Mouse (Mus musculus): ENCODE measurements at regions not wholly inside any gene's neighbourhood (a gene's known extent, or its start where the extent isn't known, plus 50 kb on each side); places are given as distances from the start of the nearest gene placed in this dataset.
A peak's percentile ranks its signal among the peaks of the same experiment; 100 is the strongest.

DNA sequence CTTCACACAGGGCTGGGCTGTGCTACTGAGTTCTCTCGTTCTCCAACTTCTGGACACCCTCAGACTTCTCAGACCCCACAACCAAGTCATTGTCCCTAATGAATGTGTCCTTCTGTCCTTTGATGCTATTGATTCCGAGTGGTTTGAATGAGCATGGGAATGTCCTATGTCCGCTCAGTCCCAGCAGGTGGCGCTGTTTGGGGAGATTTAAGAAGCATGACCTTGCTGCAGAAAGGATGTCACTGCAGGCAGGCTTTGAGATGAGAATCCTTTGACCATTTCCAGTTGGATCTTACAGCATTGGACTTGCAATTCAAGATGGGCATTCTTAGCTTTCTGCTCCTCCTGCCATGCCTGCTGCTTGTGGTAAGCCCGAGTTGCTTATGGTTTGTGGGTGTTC, 146.1 kb downstream of the Gpat3 start:
- H3K4me2 ChIP-seq (replicated peaks; ENCODE audit: low read depth, low read length) = no peak overlapping the region
- no peak overlapping the region for H3K9ac ChIP-seq (ENCODE audit: low read depth, low read length)
- no peaks in the 10 kb centered on the region for H3K9me3 ChIP-seq (ENCODE audit: control insufficient read depth, low read length)
- DNase-seq (ENCODE audit: low spot score) = peak; percentile 84
- no peak overlapping the region for H3K4me3 ChIP-seq (ENCODE audit: low read depth, low read length)
- no peaks in the 10 kb centered on the region for H3K36me3 ChIP-seq (ENCODE audit: control insufficient read depth, insufficient read depth, low read length)
- no peaks in the 10 kb centered on the region for H3K4me1 ChIP-seq (replicated peaks; ENCODE audit: control insufficient read depth, insufficient read depth, low read length)
- H3K27ac ChIP-seq (ENCODE audit: low read depth, low read length) = no peak overlapping the region
- H3K27me3 ChIP-seq (ENCODE audit: control insufficient read depth, insufficient read depth, low read length) = no peaks in the 10 kb centered on the region
- no peak for ATAC-seq (ENCODE audit: low FRiP score)
- 21% methylated on average over 5 of the region's 5 CpGs for WGBS

GRCm38 (mm10) chr5:100982573-100982936, 137.0 kb downstream of the Gpat3 start:
- H3K4me2 ChIP-seq (replicated peaks; ENCODE audit: low read depth, low read length) = no peak overlapping the region
- no peaks in the 10 kb centered on the region for H3K36me3 ChIP-seq (ENCODE audit: control insufficient read depth, insufficient read depth, low read length)
- no peak overlapping the region for H3K9ac ChIP-seq (ENCODE audit: low read depth, low read length)
- peak; percentile 47 for DNase-seq (ENCODE audit: low spot score)
- no peak overlapping the region for H3K27ac ChIP-seq (ENCODE audit: low read depth, low read length)
- WGBS = 43% methylated on average over 10 of the region's 10 CpGs
- H3K4me1 ChIP-seq (replicated peaks; ENCODE audit: control insufficient read depth, insufficient read depth, low read length) = peaks cover 3% of the 10 kb centered on the region; the same call in 1 of the 2 replicates
- H3K9me3 ChIP-seq (ENCODE audit: control insufficient read depth, low read length) = no peaks in the 10 kb centered on the region
- no peaks in the 10 kb centered on the region for H3K27me3 ChIP-seq (ENCODE audit: control insufficient read depth, insufficient read depth, low read length)
- 0 out of 2 replicates have a peak, but pooled peaks have one; percentile 54 for ATAC-seq (ENCODE audit: low FRiP score)
- no peak overlapping the region for H3K4me3 ChIP-seq (ENCODE audit: low read depth, low read length)

DNA sequence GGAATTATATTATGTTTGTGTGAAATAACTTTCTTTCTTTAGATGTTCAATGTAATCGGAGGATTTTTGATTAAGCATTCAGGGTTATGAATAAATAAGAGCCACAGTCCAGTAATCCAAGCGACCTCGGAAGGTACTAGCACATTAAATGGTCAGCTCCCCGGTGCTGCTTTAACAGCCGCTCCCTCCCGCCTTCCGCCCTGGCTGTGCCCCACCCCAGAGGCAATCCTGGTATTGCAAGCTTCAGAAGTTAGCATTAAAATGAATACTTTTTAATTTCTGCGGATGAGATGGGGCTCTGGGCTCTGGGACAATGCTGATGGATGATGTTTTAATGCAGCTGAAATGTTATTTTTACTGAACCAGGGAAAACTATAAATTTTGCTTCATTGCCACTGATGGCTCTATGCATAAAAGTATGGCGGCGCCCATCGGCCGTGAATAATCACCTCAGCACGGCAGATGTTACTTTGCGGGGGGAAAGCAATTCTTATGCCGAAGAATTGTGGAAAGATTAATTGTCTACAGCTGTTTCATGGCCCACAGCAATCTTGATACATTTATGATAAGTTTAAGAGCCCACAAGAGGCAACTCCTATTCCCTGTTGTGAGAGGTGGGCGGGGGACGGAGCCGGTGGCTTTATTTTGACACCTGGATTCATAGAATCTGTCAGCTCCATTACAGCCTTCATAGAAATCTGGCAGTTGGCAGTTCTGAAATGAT, 136.5 kb downstream of the Gpat3 start:
- Histone ChIP-seq H3K4me3 (ENCODE audit: low read depth, low read length) (no peak overlapping the region), H3K36me3 (ENCODE audit: control insufficient read depth, insufficient read depth, low read length) (no peaks in the 10 kb centered on the region), H3K9me3 (ENCODE audit: control insufficient read depth, low read length) (no peaks in the 10 kb centered on the region), H3K27me3 (ENCODE audit: control insufficient read depth, insufficient read depth, low read length) (no peaks in the 10 kb centered on the region), H3K4me2 (replicated peaks; ENCODE audit: low read depth, low read length) (no peak overlapping the region), H3K4me1 (replicated peaks; ENCODE audit: control insufficient read depth, insufficient read depth, low read length) (peaks cover 3% of the 10 kb centered on the region; the same call in 1 of the 2 replicates), H3K27ac (ENCODE audit: low read depth, low read length) (no peak overlapping the region; the same call in 1 of the 2 replicates), H3K9ac (ENCODE audit: low read depth, low read length) (no peak overlapping the region)
- 57% methylated on average over 18 of the region's 18 CpGs for WGBS
- ATAC-seq (ENCODE audit: low FRiP score) (peak; percentile 54; the same call in 1 of the 2 replicates), DNase-seq (ENCODE audit: low spot score) (peak; percentile 26)

DNA sequence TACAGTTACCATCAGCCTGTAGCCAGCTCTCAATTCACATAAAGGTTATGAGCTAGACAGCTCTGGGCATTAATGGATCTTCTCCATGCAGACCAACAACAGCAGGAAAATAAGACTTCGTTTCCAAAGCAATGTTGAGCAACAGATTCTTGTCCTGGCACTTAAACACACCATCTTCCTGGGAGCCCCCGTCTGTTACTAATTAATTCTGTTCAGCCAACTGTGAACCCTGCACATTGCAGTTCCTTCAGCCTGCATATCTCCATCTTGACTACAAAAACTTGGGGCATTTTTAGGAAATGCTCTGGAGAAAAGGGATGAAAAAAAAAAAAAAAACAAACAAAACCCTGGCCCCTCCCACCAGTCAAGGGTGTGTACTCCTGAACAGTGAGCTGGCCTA, 131.2 kb downstream of the Gpat3 start:
- no peak for ATAC-seq (ENCODE audit: low FRiP score)
- H3K4me2 ChIP-seq (replicated peaks; ENCODE audit: low read depth, low read length) = no peak overlapping the region
- H3K9me3 ChIP-seq (ENCODE audit: control insufficient read depth, low read length) = no peaks in the 10 kb centered on the region
- H3K27ac ChIP-seq (ENCODE audit: low read depth, low read length) = no peak overlapping the region
- 40% methylated on average over 2 of the region's 2 CpGs for WGBS
- no peaks in the 10 kb centered on the region for H3K4me1 ChIP-seq (replicated peaks; ENCODE audit: control insufficient read depth, insufficient read depth, low read length)
- H3K4me3 ChIP-seq (ENCODE audit: low read depth, low read length) = no peak overlapping the region
- no peaks in the 10 kb centered on the region for H3K27me3 ChIP-seq (ENCODE audit: control insufficient read depth, insufficient read depth, low read length)
- H3K36me3 ChIP-seq (ENCODE audit: control insufficient read depth, insufficient read depth, low read length) = no peaks in the 10 kb centered on the region
- no peak for DNase-seq (ENCODE audit: low spot score)
- no peak overlapping the region for H3K9ac ChIP-seq (ENCODE audit: low read depth, low read length)

DNA sequence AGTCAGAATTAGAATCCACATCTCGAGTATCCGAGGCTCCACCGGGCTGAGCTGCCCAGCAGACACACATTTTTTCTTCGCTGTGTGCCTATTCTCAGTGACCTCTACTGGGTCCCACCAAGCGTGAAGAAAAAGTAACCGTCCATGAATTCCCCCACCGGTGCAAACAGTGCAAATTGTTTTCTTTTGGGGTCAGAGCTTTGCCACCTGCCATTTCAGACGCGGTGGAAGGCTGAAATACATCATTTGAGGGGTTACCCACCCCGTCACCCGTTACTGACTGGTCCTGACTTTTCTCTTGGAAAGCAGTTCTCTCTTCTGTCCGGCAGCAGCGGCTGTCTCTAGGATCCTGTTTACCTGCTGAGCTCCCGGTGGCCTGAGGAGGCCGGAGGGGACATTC, 105.7 kb downstream of the Gpat3 start:
- 43% methylated on average over 15 of the region's 15 CpGs for whole genome bisulfite sequencing
- H3K9me3 ChIP-seq (ENCODE audit: control insufficient read depth, low read length) = no peaks in the 10 kb centered on the region

More for the DNA sequence above, 105.7 kb downstream of the Gpat3 start:
- H3K4me3 ChIP-seq (ENCODE audit: low read depth, low read length) = no peak overlapping the region
- no peak overlapping the region for H3K4me2 ChIP-seq (replicated peaks; ENCODE audit: low read depth, low read length)
- H3K27me3 ChIP-seq (ENCODE audit: control insufficient read depth, insufficient read depth, low read length) = no peaks in the 10 kb centered on the region
- H3K36me3 ChIP-seq (ENCODE audit: control insufficient read depth, insufficient read depth, low read length) = no peaks in the 10 kb centered on the region
- no peak overlapping the region for H3K9ac ChIP-seq (ENCODE audit: low read depth, low read length)
- H3K27ac ChIP-seq (ENCODE audit: low read depth, low read length) = no peak overlapping the region
- DNase-seq (ENCODE audit: low spot score) (no peak), ATAC-seq (ENCODE audit: low FRiP score) (no peak)
- H3K4me1 ChIP-seq (replicated peaks; ENCODE audit: control insufficient read depth, insufficient read depth, low read length) = no peaks in the 10 kb centered on the region

Data from hindbrain, embryonic 11.5 days (tissue).